Mouse (Mus musculus): Measurements from ENCODE around the gene Stau1. TPM values are rescaled to one million over a fixed set of nuclear protein-coding genes. Genes with fewer than 3 reads are reported as not detected.

The Stau1 gene
- total and polyA plus RNA-seq, 3 experiments, result 14.3 to 48.1 TPM; not detected in 1

- peak; percentile 59; the same call in 1 of the 2 replicates for TF ChIP-seq SIN3A (IDR thresholded peaks at IDR 0.05; ENCODE audit: low read length)
Observed at GRCm38 (mm10) chr2:167004099-167004854, 8.2 kb upstream of the Stau1 start (continued).

GRCm38 (mm10) chr2:167001486-167001885, 5.4 kb upstream of the Stau1 start:
- Histone ChIP-seq H3K27ac (ENCODE audit: control insufficient read depth, low read depth, low read length) (no peak overlapping the region), H3K4me3 (ENCODE audit: control insufficient read depth in 1 of 2, insufficient read depth in 1 of 2, low read depth in 2 of 2, low read length in 2 of 2) (no peak overlapping the region), H3K27me3 (ENCODE audit: control insufficient read depth in 1 of 2, insufficient read depth in 2 of 2, low read length in 2 of 2) (peaks cover 0 to 3% of the 10 kb centered on the region in 2 experiments; a peak in 1 of 4 replicates), H3K4me1 (ENCODE audit: control insufficient read depth in 1 of 2, insufficient read depth in 2 of 2, low read length in 2 of 2) (peaks cover 2 to 5% of the 10 kb centered on the region in 2 experiments; a peak in 3 of 4 replicates), H3K79me2 (ENCODE audit: control insufficient read depth, insufficient read depth, low read length, poor library complexity) (no peaks in the 10 kb centered on the region; the same call in 1 of the 2 replicates), H3K9me3 (replicated peaks; ENCODE audit: insufficient read depth, low read length) (no peaks in the 10 kb centered on the region), H3K36me3 (ENCODE audit: control insufficient read depth in 1 of 2, insufficient read depth in 2 of 2, low read length in 2 of 2) (peaks cover 0 to 4% of the 10 kb centered on the region in 2 experiments; a peak in 1 of 4 replicates), H3K9ac (ENCODE audit: control insufficient read depth, low read depth, low read length, poor library complexity, severe bottlenecking) (no peak overlapping the region)
- no peak for DNase-seq (ENCODE audit: low read depth, low spot score)
- TF ChIP-seq KAT2A (conservative IDR thresholded peaks at IDR 0.05; ENCODE audit: low read depth, low read length) (no peak), MAZ (IDR thresholded peaks at IDR 0.05; ENCODE audit: low read depth, low read length) (no peak), BHLHE40 (IDR thresholded peaks at IDR 0.05; ENCODE audit: borderline replicate concordance, low read depth, low read length) (no peak), E2F4 (IDR thresholded peaks at IDR 0.05; ENCODE audit: borderline replicate concordance, low read depth, low read length) (no peak), USF2 (IDR thresholded peaks at IDR 0.05; ENCODE audit: borderline replicate concordance in 1 of 2, insufficient read depth in 1 of 2, low read depth in 1 of 2, low read length in 2 of 2) (no peak), POLR2AphosphoS2 (IDR thresholded peaks at IDR 0.05; ENCODE audit: low read length) (no peak), ZNF384 (IDR thresholded peaks at IDR 0.05; ENCODE audit: low read depth, low read length) (no peak), NELFE (IDR thresholded peaks at IDR 0.05; ENCODE audit: low read depth, low read length) (no peak), SMC3 (IDR thresholded peaks at IDR 0.05; ENCODE audit: low read depth, low read length) (no peak), HCFC1 (IDR thresholded peaks at IDR 0.05; ENCODE audit: low read depth, low read length) (no peak), JUND (IDR thresholded peaks at IDR 0.05; ENCODE audit: low read depth, low read length) (no peak), NRF1 (IDR thresholded peaks at IDR 0.05; ENCODE audit: insufficient read depth, low read depth, low read length, poor library complexity, severe bottlenecking) (no peak), USF1 (IDR thresholded peaks at IDR 0.05; ENCODE audit: low read depth, low read length) (no peak), MEF2A (IDR thresholded peaks at IDR 0.05; ENCODE audit: extremely low read depth, insufficient replicate concordance, low read depth, low read length, poor library complexity, severe bottlenecking) (no peak), UBTF (IDR thresholded peaks at IDR 0.05; ENCODE audit: borderline replicate concordance, insufficient read depth, low read depth, low read length) (no peak)

All from MEL (cell line).